Mouse (Mus musculus) G1E (cell line): ENCODE results near the gene Cops2. TPM values are rescaled to one million over a fixed set of nuclear protein-coding genes. Genes with fewer than 3 reads are reported as not detected.
A peak's percentile ranks its signal among the peaks of the same experiment; 100 is the strongest.

Source experiments
- ATAC-seq: 2 replicates; pipeline ENCODE4 v1.8.0; 2016; ENCODE audit warnings: mild to moderate bottlenecking; ENCODE audit not compliant: insufficient number of reproducible peaks, poor library complexity, low FRiP score, severe bottlenecking; ENCODE audit errors: extremely low read depth
- DNase-seq: peaks from one replicate; pipeline ENCODE4 v3.0.0; 2012; ENCODE audit warnings: low spot score
- H3K27me3 ChIP-seq: 2 replicates; pipeline ENCODE4 v1.6.1; 2012; ENCODE audit warnings: mild to moderate bottlenecking, low read length, inconsistent platforms; ENCODE audit not compliant: insufficient read depth
- H3K36me3 ChIP-seq: replicated peaks from 2 replicates; pipeline ENCODE3; 2012; ENCODE audit warnings: mild to moderate bottlenecking, inconsistent platforms
- H3K4me1 ChIP-seq: 2 replicates; pipeline ENCODE4 v1.6.1; 2012; ENCODE audit warnings: low read depth, low read length, inconsistent platforms, mixed read lengths; ENCODE audit not compliant: insufficient read depth
- H3K4me3 ChIP-seq: 2 replicates; pipeline ENCODE4 v1.5.1; 2012; ENCODE audit warnings: low read depth, mild to moderate bottlenecking, inconsistent platforms, low read length, moderate library complexity, mixed read lengths
- H3K9me3 ChIP-seq: replicated peaks from 2 replicates; pipeline ENCODE4 v1.6.1; 2012; ENCODE audit warnings: inconsistent platforms
- CTCF ChIP-seq: IDR thresholded peaks from 2 replicates; pipeline ENCODE4 v1.5.1; 2012; ENCODE audit warnings: low read depth, low read length, inconsistent platforms, mixed read lengths
- GATA1 ChIP-seq: IDR thresholded peaks from 2 replicates; pipeline ENCODE4 v1.6.1; 2012; ENCODE audit warnings: borderline replicate concordance, low read length, inconsistent platforms, mixed read lengths
- GATA2 ChIP-seq: IDR thresholded peaks from 2 replicates; pipeline ENCODE4 v1.6.1; 2012; ENCODE audit warnings: low read depth, low read length, inconsistent platforms, borderline replicate concordance
- POLR2AphosphoS5 ChIP-seq: IDR thresholded peaks from 2 replicates; pipeline ENCODE4 v1.6.1; 2012; ENCODE audit warnings: low read depth, low read length, inconsistent platforms; ENCODE audit not compliant: insufficient replicate concordance
- TAL1 ChIP-seq: conservative IDR thresholded peaks from 2 replicates; pipeline ENCODE4 v1.6.1; 2012; ENCODE audit warnings: low read depth, low read length, inconsistent platforms, mixed read lengths
- polyA plus RNA-seq: library from polyadenylated mRNA; stranded (reverse); fragments of >175 nt; gene quantifications from 2 replicates; pipeline ENCODE4 v1.2.3, GENCODE M21; 2012
- total RNA-seq, 2 experiments: library from RNA; stranded (forward) in 1 of 2; stranded (reverse) in 1 of 2; fragments of 200-1000 nt in 1 of 2; fragments of >200 nt in 1 of 2; fragmentation: Nextera tagmentation in 1 of 2; gene quantifications; 2 replicates each; pipeline ENCODE4 v1.2.3; 2014 to 2017

Cops2 gene
- total and polyA plus RNA-seq, 3 experiments, result 6.2 to 277 (median 163) TPM

- DNase-seq (no peak), ATAC-seq (no peak)
- no peak overlapping the region for H3K4me3 ChIP-seq
- peaks cover 53% of the 10 kb centered on the region for H3K27me3 ChIP-seq
- TF ChIP-seq TAL1 (no peak), POLR2AphosphoS5 (no peak), GATA1 (no peak), GATA2 (no peak), CTCF (no peak)
- no peaks in the 10 kb centered on the region for H3K36me3 ChIP-seq
- no peaks in the 10 kb centered on the region for H3K4me1 ChIP-seq
- H3K9me3 ChIP-seq, result no peaks in the 10 kb centered on the region
Measured at GRCm38 (mm10) chr2:125788785-125789184, 70.2 kb downstream of the Cops2 start.

- Histone ChIP-seq H3K27me3 (peaks cover 51% of the 10 kb centered on the region), H3K4me1 (peaks cover 4% of the 10 kb centered on the region; the same call in 1 of the 2 replicates), H3K36me3 (no peaks in the 10 kb centered on the region), H3K4me3 (no peak overlapping the region), H3K9me3 (no peaks in the 10 kb centered on the region)
- TF ChIP-seq GATA2 (no peak), CTCF (no peak), GATA1 (no peak), POLR2AphosphoS5 (no peak)
- ATAC-seq, result no peak
- no peak for DNase-seq
Measured at GRCm38 (mm10) chr2:125788351-125788750, 70.6 kb downstream of the Cops2 start.

- Histone ChIP-seq H3K27me3 (peaks cover 24% of the 10 kb centered on the region), H3K4me3 (no peak overlapping the region), H3K4me1 (peaks cover 18% of the 10 kb centered on the region; the same call in 1 of the 2 replicates), H3K9me3 (no peaks in the 10 kb centered on the region), H3K36me3 (peaks cover 4% of the 10 kb centered on the region)
- DNase-seq, result no peak
- no peak for ATAC-seq
- TF ChIP-seq CTCF (no peak), TAL1 (no peak), GATA1 (no peak), POLR2AphosphoS5 (no peak), GATA2 (no peak)
Measured at GRCm38 (mm10) chr2:125785021-125785420, 73.9 kb downstream of the Cops2 start.

DNA sequence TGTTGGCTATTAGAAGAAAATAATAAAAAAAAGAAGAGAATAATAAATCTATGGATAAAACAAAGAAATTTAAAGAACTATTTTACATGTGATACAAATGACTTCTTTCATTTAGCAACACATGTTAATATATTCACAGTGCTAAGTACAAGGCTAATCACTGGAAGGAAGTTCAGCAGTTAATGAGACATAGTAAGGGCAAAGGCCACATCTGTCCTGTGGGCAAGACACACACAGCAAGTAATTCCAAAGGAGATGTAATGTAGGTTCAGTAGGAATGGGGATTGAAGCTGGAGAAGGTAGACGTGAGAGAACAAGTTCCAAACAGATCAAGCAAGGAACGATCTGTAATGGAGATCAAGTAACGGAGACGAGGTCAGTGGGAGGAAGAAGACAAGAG lies 74.5 kb downstream of the Cops2 start:
- Histone ChIP-seq H3K27me3 (peaks cover 22% of the 10 kb centered on the region), H3K36me3 (peaks cover 8% of the 10 kb centered on the region), H3K4me1 (peaks cover 18% of the 10 kb centered on the region; the same call in 1 of the 2 replicates), H3K9me3 (no peaks in the 10 kb centered on the region), H3K4me3 (no peak overlapping the region)
- no peak for ATAC-seq
- no peak for DNase-seq
- TF ChIP-seq POLR2AphosphoS5, result no peak
- TF ChIP-seq GATA1, result no peak
- TF ChIP-seq GATA2, result no peak

GRCm38 (mm10) chr2:125783868-125784267 lies 75.1 kb downstream of the Cops2 start:
- Histone ChIP-seq H3K9me3 (no peaks in the 10 kb centered on the region), H3K36me3 (peaks cover 9% of the 10 kb centered on the region), H3K4me3 (no peak overlapping the region), H3K27me3 (peaks cover 18% of the 10 kb centered on the region), H3K4me1 (peaks cover 18% of the 10 kb centered on the region; the same call in 1 of the 2 replicates)
- TF ChIP-seq GATA2 (no peak), POLR2AphosphoS5 (no peak), GATA1 (no peak), CTCF (no peak), TAL1 (no peak)
- ATAC-seq (no peak), DNase-seq (no peak)

GRCm38 (mm10) chr2:125782719-125783109 lies 76.2 kb downstream of the Cops2 start, which contains the start of gene Secisbp2l:
Gene Secisbp2l (minus strand): TSS chr2:125782870.
- Histone ChIP-seq H3K36me3 (peaks cover 17% of the 10 kb centered on the region), H3K27me3 (peaks cover 15% of the 10 kb centered on the region; the same call in 1 of the 2 replicates), H3K4me1 (peaks cover 18% of the 10 kb centered on the region; the same call in 1 of the 2 replicates), H3K9me3 (no peaks in the 10 kb centered on the region), H3K4me3 (peak within 1 kb of the TSS; percentile 82)
- ATAC-seq (peak; percentile 79), DNase-seq (peak; percentile 85)
- TF ChIP-seq GATA2 (no peak), GATA1 (no peak)

DNA sequence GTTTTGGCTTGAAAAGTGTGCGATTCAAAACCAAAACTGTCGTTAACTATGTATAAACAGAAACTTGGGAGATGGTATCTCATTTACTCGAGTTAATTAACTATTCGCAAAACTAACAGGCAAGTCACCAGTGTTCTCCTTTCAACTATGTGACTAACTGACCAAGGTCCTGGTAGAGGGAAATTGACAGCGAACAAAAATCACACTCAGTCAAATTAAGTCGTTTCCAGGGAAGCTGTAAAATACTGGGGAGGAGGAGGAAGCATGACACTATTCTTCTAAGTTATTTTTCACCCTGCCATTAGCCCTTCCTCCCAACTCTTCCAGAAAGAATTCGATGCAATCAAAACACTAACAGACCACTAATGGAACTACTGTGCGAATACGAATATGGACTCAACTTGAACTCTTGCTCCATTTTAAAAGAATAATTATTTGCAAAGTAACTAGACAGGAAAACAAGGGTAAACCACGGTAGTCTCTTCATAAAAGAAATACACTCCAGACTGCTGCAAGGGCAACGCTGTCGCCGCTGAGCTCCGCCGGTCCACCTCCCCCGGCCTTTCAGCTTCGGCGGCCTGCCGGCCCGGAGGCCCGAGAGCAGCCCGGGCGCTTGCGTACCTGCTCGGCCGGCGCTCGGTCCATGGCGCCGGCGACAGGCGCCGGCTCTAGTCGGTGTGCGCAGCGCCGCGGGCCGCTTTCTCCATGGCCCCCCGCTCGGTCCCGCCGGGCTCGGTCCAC lies 76.8 kb downstream of the Cops2 start:
- H3K36me3 ChIP-seq, result peaks cover 20% of the 10 kb centered on the region
- DNase-seq (no peak), ATAC-seq (no peak)
- TF ChIP-seq GATA2 (no peak), CTCF (no peak), POLR2AphosphoS5 (no peak), TAL1 (no peak), GATA1 (no peak)
- no peaks in the 10 kb centered on the region for H3K9me3 ChIP-seq
- peaks cover 10% of the 10 kb centered on the region; the same call in 1 of the 2 replicates for H3K27me3 ChIP-seq
- H3K4me3 ChIP-seq, result peak overlapping the region; percentile 82
- peaks cover 18% of the 10 kb centered on the region; the same call in 1 of the 2 replicates for H3K4me1 ChIP-seq
